Mouse (Mus musculus): Measurements from ENCODE around the gene Rabep2. TPM values are rescaled to one million over a fixed set of nuclear protein-coding genes. Genes with fewer than 3 reads are reported as not detected.
"Not testable (repeated sequence)": the region's sequence is repeated elsewhere in the genome, so short reads cannot be mapped to it uniquely, and the experiment has no call there.

Rabep2 gene
- polyA plus RNA-seq, 2 experiments = 30.7 to 35.2 TPM

DNA sequence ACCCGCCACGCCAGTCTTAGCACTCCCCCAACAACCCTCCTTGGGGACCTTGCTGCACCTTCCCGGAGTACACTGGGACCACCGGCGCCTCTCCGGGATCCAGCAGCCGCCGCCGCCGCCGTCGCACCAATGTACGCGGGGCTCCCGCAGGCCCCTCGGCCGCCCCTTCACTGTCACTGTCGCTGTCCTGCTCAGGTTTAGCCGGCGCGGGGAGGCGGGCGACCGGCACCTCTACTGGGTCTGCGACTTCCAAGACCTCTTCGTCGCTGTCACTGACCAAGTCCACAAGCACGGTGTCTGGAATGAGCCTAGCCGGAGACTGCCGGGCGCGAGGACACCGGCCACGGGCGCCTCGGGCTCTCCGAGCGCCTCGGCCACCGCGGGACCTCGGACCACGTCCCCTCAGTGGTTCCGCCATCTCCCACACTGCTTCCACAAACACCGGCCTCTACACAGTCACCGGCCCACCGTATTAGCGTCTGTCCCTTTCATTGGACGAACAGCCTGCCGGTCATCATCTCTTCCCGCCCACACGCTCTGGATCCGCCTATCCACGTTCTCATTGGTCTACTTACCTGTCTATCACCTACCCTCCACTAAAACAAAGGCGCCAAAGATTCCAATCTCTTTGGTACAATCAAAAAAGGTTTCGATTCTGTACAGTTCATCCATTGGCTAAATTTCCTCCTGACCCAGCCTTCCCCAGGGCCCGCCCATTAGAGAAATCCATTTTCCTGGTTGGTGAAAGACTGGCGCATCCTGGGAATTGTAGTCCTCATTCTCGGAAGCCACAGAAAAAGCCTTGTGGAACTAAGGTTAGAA lies 32.0 kb upstream of the Rabep2 start, which contains the start of gene Nfatc2ip:
Nfatc2ip (minus strand) TSS at position 440 of the 822 bp plus-strand sequence.
- ATAC-seq (ENCODE audit: low FRiP score, low read depth) = peak; percentile 100
- H3K4me2 ChIP-seq (replicated peaks; ENCODE audit: low read depth, low read length, severe bottlenecking) = peak within 1 kb of the TSS; percentile 81
- peak within 1 kb of the TSS; percentile 92 for H3K4me3 ChIP-seq (replicated peaks; ENCODE audit: low read length)
- no peaks in the 10 kb centered on the region for H3K9me3 ChIP-seq (ENCODE audit: control insufficient read depth, low read length)
- H3K36me3 ChIP-seq (ENCODE audit: control insufficient read depth, insufficient read depth, low read length) = peaks cover 2% of the 10 kb centered on the region; the same call in 1 of the 2 replicates
- WGBS = under 1% methylated on average over 58 of the region's 59 CpGs
- H3K27me3 ChIP-seq (ENCODE audit: control insufficient read depth, insufficient read depth, low read length) = no peaks in the 10 kb centered on the region
- no peak within 1 kb of the TSS; the same call in 1 of the 2 replicates for H3K27ac ChIP-seq (replicated peaks; ENCODE audit: low read depth, low read length)
- H3K9ac ChIP-seq (ENCODE audit: low read depth, low read length, severe bottlenecking) = peak within 1 kb of the TSS; percentile 68
- H3K4me1 ChIP-seq (ENCODE audit: control insufficient read depth, insufficient read depth, low read length) = peaks cover 3% of the 10 kb centered on the region; the same call in 1 of the 2 replicates
- TF ChIP-seq POLR2A (IDR thresholded peaks at IDR 0.05; ENCODE audit: borderline replicate concordance, extremely low read depth, insufficient read depth, insufficient read length) = 0 out of 2 replicates have a peak, but pooled peaks have one; percentile 69
- DNase-seq (ENCODE audit: low spot score) = peak; percentile 100

DNA sequence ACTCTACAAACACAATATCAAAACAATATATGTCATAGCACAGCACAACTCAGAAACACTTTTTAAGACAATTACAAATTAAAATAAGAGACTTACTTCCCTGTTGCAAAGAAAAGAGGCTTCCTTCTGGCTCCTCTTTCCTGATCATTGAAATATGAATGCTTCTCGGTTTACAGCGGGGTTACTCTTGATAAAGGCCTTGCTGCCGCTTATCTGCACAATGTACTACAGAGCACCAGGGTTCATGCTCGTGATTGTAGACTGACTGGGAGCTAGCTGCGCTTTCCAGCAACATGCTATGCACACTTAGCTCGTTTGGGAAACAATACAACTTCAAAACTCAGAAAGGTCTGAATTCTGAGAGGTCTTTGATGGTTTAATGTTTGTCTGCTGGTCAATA lies 31.3 kb upstream of the Rabep2 start:
- peak overlapping the region; percentile 92; the same call in 1 of the 2 replicates for H3K4me3 ChIP-seq (replicated peaks; ENCODE audit: low read length)
- no peak for TF ChIP-seq POLR2A (IDR thresholded peaks at IDR 0.05; ENCODE audit: borderline replicate concordance, extremely low read depth, insufficient read depth, insufficient read length)
- no peaks in the 10 kb centered on the region for H3K9me3 ChIP-seq (ENCODE audit: control insufficient read depth, low read length)
- no peaks in the 10 kb centered on the region for H3K27me3 ChIP-seq (ENCODE audit: control insufficient read depth, insufficient read depth, low read length)
- DNase-seq (ENCODE audit: low spot score) = no peak
- WGBS = 57% methylated on average over 6 of the region's 6 CpGs
- H3K4me1 ChIP-seq (ENCODE audit: control insufficient read depth, insufficient read depth, low read length) = peaks cover 3% of the 10 kb centered on the region; the same call in 1 of the 2 replicates
- no peak overlapping the region; the same call in 1 of the 2 replicates for H3K27ac ChIP-seq (replicated peaks; ENCODE audit: low read depth, low read length)
- H3K36me3 ChIP-seq (ENCODE audit: control insufficient read depth, insufficient read depth, low read length) = no peaks in the 10 kb centered on the region
- no peak overlapping the region for H3K9ac ChIP-seq (ENCODE audit: low read depth, low read length, severe bottlenecking)
- peak overlapping the region; percentile 24; the same call in 1 of the 2 replicates for H3K4me2 ChIP-seq (replicated peaks; ENCODE audit: low read depth, low read length, severe bottlenecking)
- ATAC-seq (ENCODE audit: low FRiP score, low read depth) = no peak

DNA sequence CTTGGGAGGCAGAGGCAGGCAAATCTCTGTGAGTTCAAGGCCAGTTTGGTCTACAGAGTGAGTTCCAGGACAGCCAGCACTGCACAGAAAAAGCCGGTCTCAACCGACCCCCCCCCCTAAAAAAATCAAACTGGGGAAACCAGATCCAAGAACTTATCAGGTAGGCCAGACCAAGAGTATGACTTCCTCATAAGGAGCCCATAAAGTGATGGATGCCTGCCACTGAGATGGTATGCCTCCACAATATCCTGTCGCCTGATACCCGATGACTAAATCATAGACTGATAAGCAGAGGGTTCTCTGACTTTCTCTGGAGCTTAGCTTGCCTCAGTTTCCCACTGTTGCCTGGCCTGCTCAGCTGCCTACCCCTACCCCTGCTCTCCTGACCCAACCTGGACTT lies 30.7 kb upstream of the Rabep2 start:
- Histone ChIP-seq H3K9me3 (ENCODE audit: control insufficient read depth, low read length) (no peaks in the 10 kb centered on the region), H3K36me3 (ENCODE audit: control insufficient read depth, insufficient read depth, low read length) (no peaks in the 10 kb centered on the region), H3K4me1 (ENCODE audit: control insufficient read depth, insufficient read depth, low read length) (peaks cover 3% of the 10 kb centered on the region; the same call in 1 of the 2 replicates), H3K4me2 (replicated peaks; ENCODE audit: low read depth, low read length, severe bottlenecking) (no peak overlapping the region), H3K27ac (replicated peaks; ENCODE audit: low read depth, low read length) (no peak overlapping the region), H3K9ac (ENCODE audit: low read depth, low read length, severe bottlenecking) (no peak overlapping the region), H3K4me3 (replicated peaks; ENCODE audit: low read length) (no peak overlapping the region), H3K27me3 (ENCODE audit: control insufficient read depth, insufficient read depth, low read length) (no peaks in the 10 kb centered on the region)
- DNase-seq (ENCODE audit: low spot score) (no peak), ATAC-seq (ENCODE audit: low FRiP score, low read depth) (no peak)
- TF ChIP-seq POLR2A (IDR thresholded peaks at IDR 0.05; ENCODE audit: borderline replicate concordance, extremely low read depth, insufficient read depth, insufficient read length) = no peak
- WGBS = 80% methylated on average over 4 of the region's 4 CpGs

DNA sequence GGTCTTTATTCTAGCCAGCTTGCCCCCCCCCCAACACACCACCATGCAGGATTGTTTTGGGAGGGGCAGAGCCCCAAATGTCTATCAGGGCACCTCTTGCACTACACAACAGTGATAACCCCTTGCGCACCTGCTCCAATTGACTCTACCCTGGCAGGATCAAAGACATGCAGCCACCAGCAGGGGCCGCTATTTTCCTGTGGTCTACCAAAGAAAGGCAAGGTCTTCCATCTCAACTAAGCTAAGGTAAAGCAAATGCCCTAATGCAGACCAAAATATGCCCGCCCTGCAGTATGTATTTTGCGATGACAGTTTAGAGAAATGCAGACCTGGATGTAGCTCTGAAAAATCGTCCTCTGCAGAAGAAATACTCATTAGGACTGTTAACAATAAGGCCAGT lies 29.0 kb upstream of the Rabep2 start:
- peaks cover 3% of the 10 kb centered on the region; the same call in 1 of the 2 replicates for H3K4me1 ChIP-seq (ENCODE audit: control insufficient read depth, insufficient read depth, low read length)
- H3K27ac ChIP-seq (replicated peaks; ENCODE audit: low read depth, low read length) = no peak overlapping the region
- H3K9ac ChIP-seq (ENCODE audit: low read depth, low read length, severe bottlenecking) = no peak overlapping the region
- WGBS = 16% methylated on average over 5 of the region's 5 CpGs
- H3K27me3 ChIP-seq (ENCODE audit: control insufficient read depth, insufficient read depth, low read length) = no peaks in the 10 kb centered on the region
- no peak for TF ChIP-seq POLR2A (IDR thresholded peaks at IDR 0.05; ENCODE audit: borderline replicate concordance, extremely low read depth, insufficient read depth, insufficient read length)
- no peak overlapping the region for H3K4me3 ChIP-seq (replicated peaks; ENCODE audit: low read length)
- H3K9me3 ChIP-seq (ENCODE audit: control insufficient read depth, low read length) = no peaks in the 10 kb centered on the region
- H3K4me2 ChIP-seq (replicated peaks; ENCODE audit: low read depth, low read length, severe bottlenecking) = no peak overlapping the region
- ATAC-seq (ENCODE audit: low FRiP score, low read depth) (no peak), DNase-seq (ENCODE audit: low spot score) (peak; percentile 73)
- no peaks in the 10 kb centered on the region for H3K36me3 ChIP-seq (ENCODE audit: control insufficient read depth, insufficient read depth, low read length)

DNA sequence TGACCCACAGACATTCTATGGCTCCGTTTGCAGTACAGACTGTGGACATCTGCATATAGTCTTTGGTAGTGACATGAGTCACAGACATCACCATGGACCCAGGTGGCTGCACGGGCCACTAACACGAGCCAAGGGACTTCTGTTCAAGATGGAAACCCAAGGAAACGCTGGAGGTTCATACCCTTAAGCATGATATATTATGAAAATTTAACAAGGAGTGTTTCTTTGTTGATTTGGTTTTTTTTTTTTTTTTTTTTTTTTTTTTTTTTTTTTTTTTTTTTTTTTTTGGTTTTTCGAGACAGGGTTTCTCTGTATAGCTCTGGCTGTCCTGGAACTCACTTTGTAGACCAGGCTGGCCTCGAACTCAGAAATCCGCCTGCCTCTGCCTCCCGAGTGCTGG lies 26.0 kb upstream of the Rabep2 start:
- H3K27ac ChIP-seq (replicated peaks; ENCODE audit: low read depth, low read length); ATAC-seq (ENCODE audit: low FRiP score, low read depth); H3K36me3 ChIP-seq (ENCODE audit: control insufficient read depth, insufficient read depth, low read length); H3K9ac ChIP-seq (ENCODE audit: low read depth, low read length, severe bottlenecking); H3K9me3 ChIP-seq (ENCODE audit: control insufficient read depth, low read length); DNase-seq (ENCODE audit: low spot score); H3K4me1 ChIP-seq (ENCODE audit: control insufficient read depth, insufficient read depth, low read length); H3K4me3 ChIP-seq (replicated peaks; ENCODE audit: low read length); H3K27me3 ChIP-seq (ENCODE audit: control insufficient read depth, insufficient read depth, low read length); H3K4me2 ChIP-seq (replicated peaks; ENCODE audit: low read depth, low read length, severe bottlenecking): not testable (repeated sequence)
- WGBS = 79% methylated on average over 6 of the region's 8 CpGs

Measured in limb, embryonic 14.5 days (tissue).